Mouse (Mus musculus): ENCODE measurements around the gene Zfhx3.

- TF ChIP-seq EP300 (IDR thresholded peaks at IDR 0.05; ENCODE audit: low read depth) = peak; percentile 55; the same call in 1 of the 2 replicates
- TF ChIP-seq CTCF (IDR thresholded peaks at IDR 0.05; ENCODE audit: low read depth) = no peak
Observed at GRCm38 (mm10) chr8:108599558-108599957, 657.1 kb downstream of the Zfhx3 start.

Data from liver, embryonic 14.5 days (tissue).